Mouse (Mus musculus) midbrain, embryonic 16.5 days (tissue): ENCODE results near the gene Smarcd3. TPM values are rescaled to one million over a fixed set of nuclear protein-coding genes. Genes with fewer than 3 reads are reported as not detected.
A peak's percentile ranks its signal among the peaks of the same experiment; 100 is the strongest.

ENCODE experiments used
- microRNA counts: library from miRNA; unstranded; fragments of <30 nt; microRNA quantifications from one replicate; lab custom pipeline; 2016
- microRNA-seq: library from miRNA; unstranded; fragments of <30 nt; microRNA quantifications from one replicate; pipeline ENCODE4, GENCODE M21; 2017
- polyA plus RNA-seq: library from polyadenylated mRNA; unstranded; fragments of >200 nt; fragmentation: Nextera tagmentation; extraction: Ambion mirVana; gene quantifications from 2 replicates; pipeline ENCODE4 v1.2.1, GENCODE M21; 2015

Smarcd3 gene
- polyA plus RNA-seq, 1 experiment from 2014 or later = 192 TPM

MicroRNAs encoded within 50 kb of the gene (microRNA counts, 519-probe panel; counts per million panel counts)
- microRNA mmu-miR-671-3p (lab: Ali Mortazavi, UCI) = 1,899 counts per million, percentile 41 among the panel's probes with 10 or more counts
- microRNA mmu-miR-671-5p (lab: Ali Mortazavi, UCI) = 386 counts per million, percentile 18 among the panel's probes with 10 or more counts

Small RNA genes within 50 kb of the gene (microRNA-seq; reads per million reads assigned to microRNA genes)
- gene Mir671 = 426 reads per million, percentile 70 among the genes with 10 or more reads in this experiment

Other genes starting within 250 kb of the Smarcd3 start
- 3.8 and 4.4 TPM in 2 replicates for gene Atg9b, start 232.3 kb downstream of the Smarcd3 start, polyA plus RNA-seq
- 49.2 and 54.9 TPM in 2 replicates for gene Abcb8, start 230.7 kb downstream of the Smarcd3 start, polyA plus RNA-seq
- 0.24 TPM in 1 of 2 replicates, not detected in the other for gene Asic3, start 211.0 kb downstream of the Smarcd3 start, polyA plus RNA-seq
- 130 and 149 TPM in 2 replicates for gene Cdk5, start 200.9 kb downstream of the Smarcd3 start, polyA plus RNA-seq
- gene Slc4a2, start 200.6 kb downstream of the Smarcd3 start, polyA plus RNA-seq = 22.2 and 23.7 TPM in 2 replicates
- 93.0 and 96.2 TPM in 2 replicates for gene Fastk, start 179.1 kb downstream of the Smarcd3 start, polyA plus RNA-seq
- 60.1 and 63.2 TPM in 2 replicates for gene Tmub1, start 176.6 kb downstream of the Smarcd3 start, polyA plus RNA-seq
- 55.6 and 56.9 TPM in 2 replicates for gene Agap3, start 172.2 kb downstream of the Smarcd3 start, polyA plus RNA-seq
- gene Gbx1, start 97.2 kb downstream of the Smarcd3 start, polyA plus RNA-seq = 0.20 and 0.21 TPM in 2 replicates
- gene Asb10, start 83.4 kb downstream of the Smarcd3 start, polyA plus RNA-seq = 0.15 TPM in 1 of 2 replicates, not detected in the other
- 0.08 TPM in 1 of 2 replicates, not detected in the other for gene 4931409K22Rik, start 67.6 kb downstream of the Smarcd3 start, polyA plus RNA-seq
- 78.0 and 85.0 TPM in 2 replicates for gene Abcf2, start 46.9 kb downstream of the Smarcd3 start, polyA plus RNA-seq
- gene Chpf2, start 37.7 kb downstream of the Smarcd3 start, polyA plus RNA-seq = 16.6 and 23.3 TPM in 2 replicates
- gene Nub1, start 61.1 kb upstream of the Smarcd3 start, polyA plus RNA-seq = 48.6 and 49.8 TPM in 2 replicates
- 4.4 and 5.7 TPM in 2 replicates for gene Wdr86, start 106.3 kb upstream of the Smarcd3 start, polyA plus RNA-seq
- gene Crygn, start 133.6 kb upstream of the Smarcd3 start, polyA plus RNA-seq = 1.4 and 2.1 TPM in 2 replicates
- gene Rheb, start 218.2 kb upstream of the Smarcd3 start, polyA plus RNA-seq = 255 and 277 TPM in 2 replicates